Mouse (Mus musculus) layer of hippocampus, adult 8-10 months (tissue): ENCODE measurements around the gene Hectd2. TPM values are rescaled to one million over a fixed set of nuclear protein-coding genes. Genes with fewer than 3 reads are reported as not detected.

Experiments
- DNase-seq, 2 experiments: peaks; one replicate each; pipeline ENCODE4 v3.0.0; 2022; ENCODE audit warnings: low spot score in 2 of 2
- total RNA-seq, 4 experiments: library from RNA; stranded (reverse); gene quantifications; 2 replicates each; pipeline ENCODE4 v1.2.4; 2022

The Hectd2 gene
- total RNA-seq, result 10 to 100 TPM; 37.9 to 43.5 (median 40.1) TPM

- peak; percentile 56 to 59 for DNase-seq
Observed at GRCm38 (mm10) chr19:36554046-36554784, at the start of gene Hectd2. TSS of gene Hectd2 (plus strand) at chr19:36554639.

DNA sequence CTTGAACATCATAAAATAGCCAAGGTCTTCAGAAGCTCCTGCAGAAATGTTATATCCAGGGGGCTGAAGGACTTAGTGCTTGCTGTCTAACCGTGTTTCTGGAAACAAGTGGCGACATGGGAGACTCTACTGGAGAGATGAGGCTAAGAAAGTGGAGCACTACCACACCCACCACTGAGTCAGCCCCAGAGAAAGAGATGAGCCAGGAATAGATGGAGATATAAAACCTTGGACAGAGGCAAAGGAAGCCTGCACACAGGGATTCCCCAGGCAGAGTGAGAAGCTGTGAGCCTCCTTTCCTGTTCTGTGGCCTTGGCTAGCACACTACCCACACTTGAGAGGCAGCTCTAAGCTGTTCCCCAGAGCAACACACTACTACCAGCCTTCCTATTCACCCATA, 49.7 kb upstream of the Hectd2 start:
- DNase-seq, result no peak

GRCm38 (mm10) chr19:36511305-36511704, 43.1 kb upstream of the Hectd2 start:
- DNase-seq, result no peak

- no peak for DNase-seq
Observed at GRCm38 (mm10) chr19:36518461-36518860, 36.0 kb upstream of the Hectd2 start.

DNA sequence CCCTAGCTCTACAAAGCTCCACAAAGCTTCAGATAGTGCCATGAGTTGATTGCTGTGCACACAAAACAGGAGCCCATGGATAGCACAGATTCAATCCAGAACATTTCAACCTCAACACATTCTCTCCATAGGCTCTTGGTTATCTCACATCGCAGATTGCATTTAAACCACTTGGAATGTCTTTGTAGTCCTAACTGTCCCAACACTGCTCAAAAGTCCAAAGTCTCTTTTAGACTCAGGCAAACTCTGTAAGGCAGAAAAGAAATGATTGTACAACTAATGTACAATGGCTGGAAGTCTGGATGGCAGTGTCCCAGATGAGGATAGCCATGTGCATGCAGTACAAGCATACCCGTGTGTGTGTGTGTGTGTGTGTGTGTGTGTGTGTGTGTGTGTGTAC, 32.9 kb upstream of the Hectd2 start:
- no peak for DNase-seq

DNA sequence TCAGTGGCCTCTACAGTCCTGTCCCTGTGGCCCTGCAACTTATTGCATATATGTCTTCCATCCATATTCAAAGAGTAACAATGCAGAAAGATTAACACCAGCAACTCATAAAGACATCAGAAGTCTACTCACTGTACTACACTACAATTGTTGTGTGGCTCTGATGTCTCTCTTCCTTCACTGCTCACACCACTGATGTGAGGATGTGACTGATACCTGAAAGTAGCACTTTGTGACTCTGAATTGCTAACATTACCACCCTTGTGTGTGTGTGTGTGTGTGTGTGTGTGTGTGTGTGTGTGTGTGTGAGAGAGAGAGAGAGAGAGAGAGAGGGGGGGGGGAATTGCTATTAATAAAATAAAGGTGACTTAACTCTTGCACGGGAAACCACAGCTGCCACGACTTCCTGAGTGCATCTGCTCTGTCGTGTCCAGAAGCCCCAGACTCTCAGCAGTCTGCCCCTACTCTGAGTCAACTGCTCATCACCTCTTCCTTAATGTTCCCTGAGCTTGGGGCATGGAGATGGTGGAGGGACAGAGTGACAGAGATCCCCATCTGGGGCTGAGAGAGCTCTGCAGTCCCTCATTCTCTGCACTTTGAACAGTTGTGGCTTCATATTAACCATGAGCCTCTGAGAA, 31.8 kb upstream of the Hectd2 start:
- no peak for DNase-seq

- DNase-seq, result no peak
Observed at GRCm38 (mm10) chr19:36525071-36525470, 29.4 kb upstream of the Hectd2 start.

GRCm38 (mm10) chr19:36533082-36533481, 21.4 kb upstream of the Hectd2 start:
- no peak for DNase-seq

- peak; percentile 45 to 53 for DNase-seq
Observed at GRCm38 (mm10) chr19:36534011-36534765, 20.3 kb upstream of the Hectd2 start.

GRCm38 (mm10) chr19:36534766-36535140, 19.7 kb upstream of the Hectd2 start:
- DNase-seq, result peak; percentile 49 to 54

DNA sequence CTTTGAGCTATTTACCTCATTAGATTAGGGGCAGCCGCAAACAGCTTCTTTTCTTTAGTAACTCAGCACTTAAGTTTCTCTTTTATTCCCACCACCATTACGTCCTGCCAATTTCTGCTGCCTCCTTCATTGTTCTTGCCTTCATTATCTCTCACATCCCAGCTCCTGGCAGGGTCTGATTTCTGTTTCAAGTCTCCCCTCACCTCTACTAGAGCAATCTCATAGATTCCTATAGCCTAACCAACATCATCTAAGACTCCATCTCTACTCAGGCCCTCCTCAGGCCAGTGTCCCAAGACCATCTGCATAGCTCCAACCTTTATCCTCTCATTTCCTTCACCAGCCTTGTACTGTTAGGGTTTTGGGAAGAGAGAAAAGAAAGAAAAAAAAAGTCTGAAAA, 19.3 kb upstream of the Hectd2 start:
- no peak for DNase-seq

- DNase-seq, result no peak
Observed at GRCm38 (mm10) chr19:36535878-36536277, 18.6 kb upstream of the Hectd2 start.

DNA sequence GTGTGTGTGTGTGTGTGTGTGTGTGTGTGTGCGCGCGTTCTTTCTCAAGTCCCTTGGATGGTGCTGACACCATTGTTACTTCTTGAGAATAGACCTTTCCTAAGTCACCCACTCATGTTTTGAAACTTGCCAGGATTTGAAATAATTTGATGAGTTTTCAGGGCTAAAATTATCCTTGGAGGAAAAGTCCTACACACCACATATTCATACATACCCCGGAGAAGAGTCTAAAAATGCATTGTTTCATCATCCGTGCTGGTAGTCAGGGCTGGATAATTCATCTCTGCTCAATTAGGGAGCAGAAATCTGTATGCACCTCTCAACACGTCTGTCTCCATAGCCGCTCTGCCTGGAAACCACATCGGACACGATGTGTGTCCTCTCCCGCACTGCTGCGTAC, 17.5 kb upstream of the Hectd2 start:
- DNase-seq, result no peak

DNA sequence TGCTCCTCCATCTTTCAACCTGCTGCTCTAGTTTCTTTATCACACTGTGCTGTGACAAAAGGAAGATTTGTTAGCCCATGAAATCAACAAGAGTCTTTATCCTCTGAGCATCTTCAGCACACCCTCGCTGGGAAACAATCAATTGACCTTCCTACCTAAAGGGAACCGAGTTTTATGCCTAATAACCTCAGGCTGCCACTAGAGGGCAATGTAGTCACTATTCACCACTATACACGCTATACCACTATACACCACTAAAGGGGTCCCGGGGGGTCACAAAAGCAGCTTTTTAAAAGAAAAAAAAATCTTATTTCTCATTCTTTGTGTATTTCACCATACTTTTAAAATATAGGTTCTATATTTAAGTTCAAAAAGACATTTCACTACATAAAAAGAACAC, 15.9 kb upstream of the Hectd2 start:
- peak in 1 of 2 experiments; percentile 45 for DNase-seq

DNA sequence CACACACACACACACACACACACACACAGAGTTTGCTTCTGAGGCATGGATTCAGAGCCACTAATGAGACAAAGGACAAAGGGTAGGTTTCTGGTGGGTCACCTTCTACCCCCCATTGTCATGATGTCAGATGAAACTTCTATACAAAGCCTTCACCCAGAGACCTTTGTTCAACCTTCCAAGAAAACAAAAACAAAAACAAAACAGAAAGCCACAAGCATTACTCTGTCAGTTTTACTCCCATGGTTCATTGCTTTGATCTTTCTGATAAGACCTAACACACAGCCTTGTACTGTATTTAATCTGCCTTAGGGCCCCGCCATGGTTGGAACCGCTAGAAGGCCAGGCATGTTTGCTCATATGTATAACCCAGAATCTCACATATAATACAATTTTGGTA, 15.1 kb upstream of the Hectd2 start:
- DNase-seq, result no peak

DNA sequence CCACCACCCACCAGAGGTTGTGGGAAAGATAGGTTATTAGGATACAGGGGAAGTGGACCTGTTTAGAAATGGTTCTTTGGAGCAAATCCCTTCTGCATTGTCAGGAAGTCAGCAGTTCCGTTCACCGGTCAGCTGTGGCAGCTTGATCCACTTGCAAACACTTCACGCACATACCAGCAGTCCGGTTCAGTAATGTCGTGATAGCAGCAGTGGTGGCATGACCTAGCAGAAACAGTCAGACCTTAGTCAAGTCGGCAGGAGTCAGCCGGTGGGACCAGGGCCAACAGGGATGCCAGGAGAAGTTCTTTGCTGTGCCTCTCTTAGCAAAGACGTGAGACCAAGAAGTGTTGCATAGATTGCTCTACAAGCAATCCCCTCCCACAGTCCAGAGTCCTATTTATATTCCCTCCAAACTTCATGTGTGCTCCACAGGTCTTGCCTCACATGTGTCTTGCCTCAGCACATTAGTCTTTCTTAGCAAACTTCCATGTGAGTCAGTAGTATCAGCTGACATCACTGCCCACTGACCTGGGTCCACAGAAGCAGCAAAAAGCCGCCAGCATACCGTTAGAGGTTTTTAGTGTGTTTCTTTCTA, 14.3 kb upstream of the Hectd2 start:
- no peak for DNase-seq

DNA sequence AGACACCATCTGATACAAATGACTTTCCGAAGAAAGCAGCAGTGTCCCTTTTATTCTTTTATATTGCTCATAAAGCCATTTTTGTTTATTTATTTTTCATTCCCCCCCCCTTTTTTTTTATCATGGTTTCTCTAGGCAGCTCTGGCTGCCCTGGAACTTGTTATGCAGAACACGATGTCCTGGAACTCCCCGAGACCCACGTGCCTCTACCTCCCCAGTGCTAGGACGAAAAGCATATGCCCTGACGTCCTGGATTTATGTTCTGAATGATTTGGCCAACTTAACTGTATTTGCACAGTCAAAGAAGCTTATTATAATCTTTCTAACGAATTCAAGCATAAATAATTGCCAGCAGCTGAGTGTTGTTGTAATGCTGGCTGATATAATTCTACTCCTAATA, 13.7 kb upstream of the Hectd2 start:
- DNase-seq, result no peak

DNA sequence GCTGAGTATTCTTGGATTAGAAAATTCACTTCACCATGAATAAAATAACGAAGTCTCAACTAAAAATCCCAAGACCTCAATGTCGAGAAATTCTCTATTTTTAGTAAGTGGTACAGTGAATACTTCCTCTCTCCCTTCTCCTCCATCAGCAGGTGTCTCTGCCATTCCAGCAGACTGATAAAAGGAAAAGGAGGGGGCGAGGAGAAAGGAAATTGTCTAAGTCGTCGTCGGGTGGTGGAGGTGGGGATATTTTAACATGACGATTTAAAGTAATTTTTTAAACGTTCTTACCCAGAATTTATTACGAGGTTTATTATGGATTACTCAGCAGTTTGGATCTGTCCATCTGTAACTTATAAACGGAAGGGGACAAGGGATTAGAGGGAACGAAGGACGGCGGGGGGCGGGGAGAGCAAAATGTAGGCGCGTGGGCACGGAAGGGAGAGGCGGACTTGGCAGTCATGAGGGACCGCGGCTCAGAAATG, 836 bp upstream of the Hectd2 start:
- no peak for DNase-seq

- DNase-seq, result no peak
Observed at GRCm38 (mm10) chr19:36554785-36555595, 551 bp downstream of the Hectd2 start.

DNA sequence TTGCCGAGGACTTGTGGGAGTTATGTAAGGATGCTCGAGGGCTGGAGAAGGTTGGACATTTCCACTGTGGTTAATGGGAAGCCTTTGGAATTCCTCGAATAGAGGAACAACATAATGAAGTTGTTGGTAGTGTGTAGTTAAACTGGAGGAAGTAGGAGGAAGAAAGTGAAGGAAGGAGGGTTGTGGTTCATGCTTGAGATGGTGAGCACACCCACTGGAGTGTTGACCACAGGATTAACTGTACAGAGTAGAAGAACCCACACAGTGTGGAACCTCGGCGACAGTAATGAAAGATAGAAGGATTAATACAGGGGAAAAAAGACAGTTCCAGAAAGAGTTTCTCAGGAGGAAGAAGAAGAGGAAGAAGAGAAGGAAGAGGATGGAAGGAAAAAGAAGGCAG, 4.9 kb downstream of the Hectd2 start:
- no peak for DNase-seq

DNA sequence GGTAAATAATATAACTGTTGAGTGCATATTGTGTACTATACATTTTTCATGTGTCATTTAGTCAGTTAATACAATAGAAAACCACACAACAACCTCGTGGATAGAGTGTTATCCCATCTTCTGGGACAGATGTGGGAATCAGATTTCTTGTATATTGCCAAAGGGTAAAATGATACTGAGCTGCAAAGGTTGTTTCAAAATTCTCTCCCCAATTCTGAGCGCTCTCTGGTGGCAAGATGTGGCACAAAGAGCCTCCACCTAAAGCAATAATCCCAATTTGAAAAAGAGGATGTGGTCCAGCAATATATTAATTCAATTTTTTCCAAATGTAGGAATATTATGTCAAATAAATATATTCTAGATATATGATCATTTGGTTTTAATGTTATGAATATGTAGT, 5.7 kb downstream of the Hectd2 start:
- no peak for DNase-seq
